Mouse (Mus musculus) midbrain, embryonic 14.5 days (tissue): Measurements from ENCODE around the gene Ccdc9. TPM values are rescaled to one million over a fixed set of nuclear protein-coding genes. Genes with fewer than 3 reads are reported as not detected.
A peak's percentile ranks its signal among the peaks of the same experiment; 100 is the strongest.
"Not testable (repeated sequence)": the region's sequence is repeated elsewhere in the genome, so short reads cannot be mapped to it uniquely, and the experiment has no call there.

ENCODE experiments used
- ATAC-seq: fragments of 200-750 bp; cut with Nextera tagmentation; 2 replicates; pipeline ENCODE4 v1.8.0; 2017; ENCODE audit warnings: moderate number of reproducible peaks, moderate library complexity; ENCODE audit not compliant: low FRiP score, low TSS enrichment
- DNase-seq: peaks from one replicate; pipeline ENCODE4 v3.0.0-alpha.2; 2015
- H3K27ac ChIP-seq: fragments of 300-500 bp; sonication (generic); replicated peaks from 2 replicates; pipeline ENCODE4 v1.5.1; 2014; ENCODE audit warnings: mild to moderate bottlenecking, low read depth, low read length, moderate library complexity
- H3K27me3 ChIP-seq: fragments of 300-500 bp; sonication (generic); 2 replicates; pipeline ENCODE4 v1.6.1; 2014; ENCODE audit warnings: low read length, control low read depth, mixed read lengths; ENCODE audit not compliant: control insufficient read depth, insufficient read depth
- H3K36me3 ChIP-seq: fragments of 300-500 bp; sonication (generic); 2 replicates; pipeline ENCODE4 v1.6.1; 2014; ENCODE audit warnings: low read length, control low read depth; ENCODE audit not compliant: control insufficient read depth, insufficient read depth
- H3K4me1 ChIP-seq: fragments of 300-500 bp; sonication (generic); 2 replicates; pipeline ENCODE4 v1.6.1; 2014; ENCODE audit warnings: mild to moderate bottlenecking, antibody characterized with exemption, low read length, control low read depth; ENCODE audit not compliant: control insufficient read depth, insufficient read depth
- H3K4me2 ChIP-seq: fragments of 300-500 bp; sonication (generic); 2 replicates; pipeline ENCODE4 v1.6.1; 2014; ENCODE audit warnings: mild to moderate bottlenecking, low read length, moderate library complexity
- H3K4me3 ChIP-seq: fragments of 300-500 bp; sonication (generic); replicated peaks from 2 replicates; pipeline ENCODE4 v1.5.1; 2014; ENCODE audit warnings: low read depth, low read length
- H3K9ac ChIP-seq: fragments of 300-500 bp; sonication (generic); replicated peaks from 2 replicates; pipeline ENCODE4 v1.6.1; 2014; ENCODE audit warnings: mild to moderate bottlenecking, low read length, moderate library complexity
- H3K9me3 ChIP-seq: fragments of 300-500 bp; sonication (generic); 2 replicates; pipeline ENCODE4 v1.6.1; 2016; ENCODE audit warnings: low read length, control low read depth, mixed read lengths; ENCODE audit not compliant: control insufficient read depth
- WGBS: fragments of 180-500 bp; shearing (Covaris S2); extraction: QIAGEN DNeasy Blood & Tissue Kit; methylation state at CpG from one replicate; pipeline ENCODE4 v1.1.7; 2014; 5-methylcytosine and 5-hydroxymethylcytosine counted together
- polyA plus RNA-seq: library from polyadenylated mRNA; unstranded; fragments of >200 nt; fragmentation: Nextera tagmentation; extraction: Ambion mirVana; gene quantifications from 2 replicates; pipeline ENCODE4 v1.2.1, GENCODE M21; 2014

The Ccdc9 gene
- polyA plus RNA-seq, 1 experiment from 2014 or later: 17.6 TPM

- ATAC-seq (no peak), DNase-seq (no peak)
- WGBS: 47% methylated on average over 1 of the region's 1 CpGs
- H3K4me3 ChIP-seq: no peak overlapping the region
- H3K9me3 ChIP-seq: no peaks in the 10 kb centered on the region
- 0 out of 2 replicates have a peak overlapping the region, but pooled peaks have one; percentile 88 for H3K9ac ChIP-seq
- H3K4me2 ChIP-seq: peak overlapping the region; percentile 88
- H3K27ac ChIP-seq: no peak overlapping the region
- H3K36me3 ChIP-seq: peaks cover 13% of the 10 kb centered on the region
- H3K27me3 ChIP-seq: no peaks in the 10 kb centered on the region
- H3K4me1 ChIP-seq: peaks cover 22% of the 10 kb centered on the region
Measured at GRCm38 (mm10) chr7:16271139-16271538, 15.5 kb downstream of the Ccdc9 start.

GRCm38 (mm10) chr7:16266593-16266992, 20.0 kb downstream of the Ccdc9 start:
- not testable (repeated sequence) for H3K36me3 ChIP-seq, H3K4me1 ChIP-seq, H3K9me3 ChIP-seq, H3K9ac ChIP-seq, H3K27ac ChIP-seq, H3K27me3 ChIP-seq, DNase-seq, H3K4me2 ChIP-seq, H3K4me3 ChIP-seq, ATAC-seq
- WGBS: 94% methylated on average over 7 of the region's 7 CpGs

- ATAC-seq (no peak), DNase-seq (no peak)
- Histone ChIP-seq H3K4me1 (no peaks in the 10 kb centered on the region), H3K4me3 (no peak overlapping the region), H3K4me2 (no peak overlapping the region), H3K36me3 (no peaks in the 10 kb centered on the region), H3K27ac (no peak overlapping the region), H3K27me3 (no peaks in the 10 kb centered on the region), H3K9me3 (peaks cover 5% of the 10 kb centered on the region; the same call in 1 of the 2 replicates), H3K9ac (no peak overlapping the region)
- WGBS: 90% methylated on average over 11 of the region's 11 CpGs
Measured at GRCm38 (mm10) chr7:16265856-16266255, 20.7 kb downstream of the Ccdc9 start.

GRCm38 (mm10) chr7:16263843-16264242, 22.8 kb downstream of the Ccdc9 start:
- no peaks in the 10 kb centered on the region for H3K4me1 ChIP-seq
- WGBS: 80% methylated on average over 5 of the region's 5 CpGs
- no peak overlapping the region for H3K4me2 ChIP-seq
- DNase-seq: no peak
- ATAC-seq: no peak
- no peaks in the 10 kb centered on the region for H3K36me3 ChIP-seq
- no peak overlapping the region for H3K9ac ChIP-seq
- H3K27ac ChIP-seq: no peak overlapping the region
- H3K9me3 ChIP-seq: peaks cover 5% of the 10 kb centered on the region; the same call in 1 of the 2 replicates
- H3K27me3 ChIP-seq: no peaks in the 10 kb centered on the region
- H3K4me3 ChIP-seq: no peak overlapping the region

- H3K27me3 ChIP-seq: no peaks in the 10 kb centered on the region
- H3K36me3 ChIP-seq: no peaks in the 10 kb centered on the region
- H3K4me2 ChIP-seq: no peak overlapping the region
- no peak overlapping the region for H3K27ac ChIP-seq
- DNase-seq: peak; percentile 86
- no peak overlapping the region for H3K9ac ChIP-seq
- 33% methylated on average over 8 of the region's 8 CpGs for WGBS
- H3K4me3 ChIP-seq: no peak overlapping the region
- no peaks in the 10 kb centered on the region for H3K4me1 ChIP-seq
- peaks cover 5% of the 10 kb centered on the region; the same call in 1 of the 2 replicates for H3K9me3 ChIP-seq
- ATAC-seq: no peak
Measured at GRCm38 (mm10) chr7:16263015-16263787, 23.4 kb downstream of the Ccdc9 start.

- Histone ChIP-seq H3K9me3 (peaks cover 5% of the 10 kb centered on the region; the same call in 1 of the 2 replicates), H3K4me2 (no peak overlapping the region), H3K4me3 (no peak overlapping the region), H3K36me3 (no peaks in the 10 kb centered on the region), H3K9ac (no peak overlapping the region), H3K27me3 (no peaks in the 10 kb centered on the region), H3K4me1 (no peaks in the 10 kb centered on the region), H3K27ac (no peak overlapping the region)
- 82% methylated on average over 1 of the region's 1 CpGs for WGBS
- no peak for DNase-seq
- no peak for ATAC-seq
Measured at GRCm38 (mm10) chr7:16261097-16261496, 25.5 kb downstream of the Ccdc9 start.

GRCm38 (mm10) chr7:16259110-16259590, 27.4 kb downstream of the Ccdc9 start, which contains the start of gene C5ar1:
C5ar1 (minus strand) TSS chr7:16259540.
- Histone ChIP-seq H3K4me2 (no peak within 1 kb of the TSS), H3K9ac (no peak within 1 kb of the TSS), H3K36me3 (no peaks in the 10 kb centered on the region), H3K9me3 (no peaks in the 10 kb centered on the region), H3K27ac (no peak within 1 kb of the TSS), H3K4me3 (no peak within 1 kb of the TSS), H3K4me1 (no peaks in the 10 kb centered on the region), H3K27me3 (no peaks in the 10 kb centered on the region)
- DNase-seq (no peak), ATAC-seq (no peak)
- 91% methylated on average over 5 of the region's 5 CpGs for WGBS

GRCm38 (mm10) chr7:16257830-16258229, 28.8 kb downstream of the Ccdc9 start:
- Histone ChIP-seq H3K4me1 (no peaks in the 10 kb centered on the region), H3K36me3 (no peaks in the 10 kb centered on the region), H3K9ac (no peak overlapping the region), H3K4me3 (no peak overlapping the region), H3K9me3 (no peaks in the 10 kb centered on the region), H3K4me2 (no peak overlapping the region), H3K27me3 (no peaks in the 10 kb centered on the region), H3K27ac (no peak overlapping the region)
- ATAC-seq (no peak), DNase-seq (no peak)
- 93% methylated on average over 11 of the region's 11 CpGs for WGBS

- not testable (repeated sequence) for H3K9me3 ChIP-seq, ATAC-seq, H3K27me3 ChIP-seq, H3K9ac ChIP-seq, H3K36me3 ChIP-seq, DNase-seq, H3K4me2 ChIP-seq, H3K4me3 ChIP-seq, H3K27ac ChIP-seq, H3K4me1 ChIP-seq
- 79% methylated on average over 4 of the region's 4 CpGs for WGBS
Measured at GRCm38 (mm10) chr7:16255963-16256362, 30.6 kb downstream of the Ccdc9 start.
